Mouse (Mus musculus): ENCODE measurements at regions not wholly inside any gene's neighbourhood (a gene's known extent, or its start where the extent isn't known, plus 50 kb on each side); places are given as distances from the start of the nearest gene placed in this dataset.
"Not testable (repeated sequence)": the region's sequence is repeated elsewhere in the genome, so short reads cannot be mapped to it uniquely, and the experiment has no call there.

GRCm38 (mm10) chr5:40177982-40178748, 422.9 kb upstream of the Hs3st1 start:
- no peak for TF ChIP-seq CTCF (IDR thresholded peaks at IDR 0.05)
- no peak overlapping the region for H3K27ac ChIP-seq
- no peak overlapping the region for H3K4me3 ChIP-seq
- intact Hi-C loops (cut with DNase I): no loop called here
- no peak for DNase-seq (ENCODE audit: extremely low spot score in 1 of 2, low spot score in 2 of 2)

- intact Hi-C loops (cut with DNase I): no loop called here
Measured at GRCm38 (mm10) chr5:40136740-40137285, 381.5 kb upstream of the Hs3st1 start.

GRCm38 (mm10) chr5:40124337-40124736, 369.1 kb upstream of the Hs3st1 start:
- H3K4me3 ChIP-seq: no peak overlapping the region
- H3K27ac ChIP-seq: no peak overlapping the region
- intact Hi-C loops (cut with DNase I): loop anchor here (5.0 kb wide), 1 partner anchor 828 kb away; no protein-coding TSS in a partner anchor
- peak; percentile 59 for TF ChIP-seq CTCF (IDR thresholded peaks at IDR 0.05)
- no peak for DNase-seq (ENCODE audit: extremely low spot score in 1 of 2, low spot score in 2 of 2)

More at GRCm38 (mm10) chr5:40136740-40137285, 381.5 kb upstream of the Hs3st1 start:
- Histone ChIP-seq H3K4me3 (no peak overlapping the region), H3K27ac (no peak overlapping the region)
- TF ChIP-seq CTCF (IDR thresholded peaks at IDR 0.05): no peak
- no peak for DNase-seq (ENCODE audit: extremely low spot score in 1 of 2, low spot score in 2 of 2)

GRCm38 (mm10) chr5:40116849-40117248, 361.6 kb upstream of the Hs3st1 start:
- intact Hi-C loops (cut with DNase I): no loop called here
- no peak for DNase-seq (ENCODE audit: extremely low spot score in 1 of 2, low spot score in 2 of 2)
- Histone ChIP-seq H3K27ac (no peak overlapping the region), H3K4me3 (no peak overlapping the region)
- TF ChIP-seq CTCF (IDR thresholded peaks at IDR 0.05): no peak

GRCm38 (mm10) chr5:40089576-40089975, 334.3 kb upstream of the Hs3st1 start:
- H3K27ac ChIP-seq; intact Hi-C loops (cut with DNase I); H3K4me3 ChIP-seq; DNase-seq (ENCODE audit: extremely low spot score in 1 of 2, low spot score in 2 of 2): not testable (repeated sequence)

GRCm38 (mm10) chr5:40045288-40045687, 290.0 kb upstream of the Hs3st1 start:
- no peak overlapping the region for H3K27ac ChIP-seq
- TF ChIP-seq CTCF (IDR thresholded peaks at IDR 0.05): no peak
- no peak overlapping the region for H3K4me3 ChIP-seq
- DNase-seq (ENCODE audit: extremely low spot score in 1 of 2, low spot score in 2 of 2): no peak
- intact Hi-C loops (cut with DNase I): no loop called here

GRCm38 (mm10) chr5:40034452-40034851, 279.2 kb upstream of the Hs3st1 start:
- Histone ChIP-seq H3K4me3 (no peak overlapping the region), H3K27ac (no peak overlapping the region)
- no peak for DNase-seq (ENCODE audit: extremely low spot score in 1 of 2, low spot score in 2 of 2)
- intact Hi-C loops (cut with DNase I): no loop called here
- no peak for TF ChIP-seq CTCF (IDR thresholded peaks at IDR 0.05)

- no peak for TF ChIP-seq CTCF (IDR thresholded peaks at IDR 0.05)
- no peak for DNase-seq (ENCODE audit: extremely low spot score in 1 of 2, low spot score in 2 of 2)
- intact Hi-C loops (cut with DNase I): no loop called here
- Histone ChIP-seq H3K4me3 (no peak overlapping the region), H3K27ac (no peak overlapping the region)
Measured at GRCm38 (mm10) chr5:40033686-40034085, 278.4 kb upstream of the Hs3st1 start.

GRCm38 (mm10) chr5:40030261-40030660, 275.0 kb upstream of the Hs3st1 start:
- intact Hi-C loops (cut with DNase I): no loop called here
- H3K4me3 ChIP-seq: no peak overlapping the region
- no peak overlapping the region for H3K27ac ChIP-seq
- TF ChIP-seq CTCF (IDR thresholded peaks at IDR 0.05): no peak
- DNase-seq (ENCODE audit: extremely low spot score in 1 of 2, low spot score in 2 of 2): no peak

- TF ChIP-seq CTCF (IDR thresholded peaks at IDR 0.05): no peak
- H3K27ac ChIP-seq: no peak overlapping the region
- intact Hi-C loops (cut with DNase I): no loop called here
Measured at GRCm38 (mm10) chr5:40015946-40016345, 260.7 kb upstream of the Hs3st1 start.

GRCm38 (mm10) chr5:39988039-39988438, 232.8 kb upstream of the Hs3st1 start:
- no peak for DNase-seq (ENCODE audit: extremely low spot score in 1 of 2, low spot score in 2 of 2)
- intact Hi-C loops (cut with DNase I): no loop called here
- H3K4me3 ChIP-seq: no peak overlapping the region
- H3K27ac ChIP-seq: no peak overlapping the region
- no peak for TF ChIP-seq CTCF (IDR thresholded peaks at IDR 0.05)

More at GRCm38 (mm10) chr5:40015946-40016345, 260.7 kb upstream of the Hs3st1 start:
- DNase-seq (ENCODE audit: extremely low spot score in 1 of 2, low spot score in 2 of 2): no peak
- H3K4me3 ChIP-seq: no peak overlapping the region

GRCm38 (mm10) chr5:39964371-39964770, 209.1 kb upstream of the Hs3st1 start:
- TF ChIP-seq CTCF (IDR thresholded peaks at IDR 0.05): no peak

More at GRCm38 (mm10) chr5:39964371-39964770, 209.1 kb upstream of the Hs3st1 start:
- Histone ChIP-seq H3K27ac (no peak overlapping the region), H3K4me3 (no peak overlapping the region)
- DNase-seq (ENCODE audit: extremely low spot score in 1 of 2, low spot score in 2 of 2): no peak
- intact Hi-C loops (cut with DNase I): loop anchor here (10.0 kb wide), 1 partner anchor 990 kb away; no protein-coding TSS in a partner anchor
